Mouse (Mus musculus): ENCODE results near the gene Vti1a.

GRCm38 (mm10) chr19:55411894-55412293 is 95.8 kb downstream of the Vti1a start:
- no peak for TF ChIP-seq POLR2A (IDR thresholded peaks at IDR 0.05; ENCODE audit: borderline replicate concordance, extremely low read depth, insufficient read depth, insufficient read length, poor library complexity, severe bottlenecking)
- TF ChIP-seq CTCF (IDR thresholded peaks at IDR 0.05; ENCODE audit: borderline replicate concordance, extremely low read depth, insufficient read depth, insufficient read length): no peak
